Mouse (Mus musculus) embryonic facial prominence, embryonic 12.5 days (tissue): ENCODE measurements around the gene Omp. TPM values are rescaled to one million over a fixed set of nuclear protein-coding genes. Genes with fewer than 3 reads are reported as not detected.

Experiments used
- polyA plus RNA-seq: library from polyadenylated mRNA; unstranded; fragments of >200 nt; fragmentation: Nextera tagmentation; extraction: Ambion mirVana; gene quantifications from 2 replicates; pipeline ENCODE4 v1.2.1, GENCODE M21; 2016

Gene Omp
- polyA plus RNA-seq, 1 experiment from 2014 or later = 0.46 TPM

Other genes starting within 250 kb of the Omp start
- not detected in 2 replicates for gene Gdpd4, start 225.5 kb downstream of the Omp start, polyA plus RNA-seq
- gene Myo7a, start 26.0 kb downstream of the Omp start, polyA plus RNA-seq = 14.0 and 16.1 TPM in 2 replicates
- 5.0 and 5.7 TPM in 2 replicates for gene Capn5, start 32.8 kb upstream of the Omp start, polyA plus RNA-seq
- gene B3gnt6, start 54.0 kb upstream of the Omp start, polyA plus RNA-seq = not detected in 2 replicates
- 23.0 and 24.1 TPM in 2 replicates for gene Acer3, start 175.7 kb upstream of the Omp start, polyA plus RNA-seq
- 15.9 and 16.3 TPM in 2 replicates for gene Tsku, start 215.8 kb upstream of the Omp start, polyA plus RNA-seq